Mouse (Mus musculus) kidney, embryonic 14.5 days (tissue): ENCODE data around the gene Gm16405. TPM values are rescaled to one million over a fixed set of nuclear protein-coding genes. Genes with fewer than 3 reads are reported as not detected.
"Not testable (repeated sequence)": the region's sequence is repeated elsewhere in the genome, so short reads cannot be mapped to it uniquely, and the experiment has no call there.

Source experiments
- ATAC-seq: fragments of 200-750 bp; cut with Nextera tagmentation; 2 replicates; pipeline ENCODE4 v1.8.0; 2017; ENCODE audit warnings: moderate number of reproducible peaks, mild to moderate bottlenecking, moderate TSS enrichment, moderate library complexity; ENCODE audit not compliant: low FRiP score, low TSS enrichment
- H3K27ac ChIP-seq: fragments of 300-500 bp; sonication (generic); 2 replicates; pipeline ENCODE4 v1.5.1; 2014; ENCODE audit warnings: low read depth, mild to moderate bottlenecking, low read length, moderate library complexity, mixed read lengths
- H3K27me3 ChIP-seq: fragments of 300-500 bp; sonication (generic); 2 replicates; pipeline ENCODE4 v1.6.1; 2014; ENCODE audit warnings: mild to moderate bottlenecking, low read length; ENCODE audit not compliant: control insufficient read depth, insufficient read depth
- H3K36me3 ChIP-seq: fragments of 300-500 bp; sonication (generic); 2 replicates; pipeline ENCODE4 v1.6.1; 2014; ENCODE audit warnings: low read length, mixed read lengths; ENCODE audit not compliant: control insufficient read depth, insufficient read depth
- H3K4me1 ChIP-seq: fragments of 300-500 bp; sonication (generic); 2 replicates; pipeline ENCODE4 v1.6.1; 2014; ENCODE audit warnings: low read length, mixed read lengths; ENCODE audit not compliant: control insufficient read depth, insufficient read depth
- H3K4me2 ChIP-seq: fragments of 300-500 bp; sonication (generic); replicated peaks from 2 replicates; pipeline ENCODE4 v1.6.1; 2014; ENCODE audit warnings: low read depth, mild to moderate bottlenecking, low read length
- H3K4me3 ChIP-seq: fragments of 300-500 bp; sonication (generic); 2 replicates; pipeline ENCODE4 v1.5.1; 2014; ENCODE audit warnings: mild to moderate bottlenecking, low read length
- H3K9ac ChIP-seq: fragments of 300-500 bp; sonication (generic); 2 replicates; pipeline ENCODE4 v1.6.1; 2014; ENCODE audit warnings: low read depth, mild to moderate bottlenecking, low read length, moderate library complexity
- H3K9me3 ChIP-seq: fragments of 300-500 bp; sonication (generic); 2 replicates; pipeline ENCODE4 v1.6.1; 2016; ENCODE audit warnings: low read length; ENCODE audit not compliant: control insufficient read depth
- WGBS: fragments of 180-500 bp; shearing (Covaris S2); extraction: QIAGEN DNeasy Blood & Tissue Kit; methylation state at CpG from one replicate; pipeline ENCODE4 v1.1.7; 2014; 5-methylcytosine and 5-hydroxymethylcytosine counted together
- polyA plus RNA-seq: library from polyadenylated mRNA; unstranded; fragments of >200 nt; fragmentation: Nextera tagmentation; extraction: Ambion mirVana; gene quantifications from 2 replicates; pipeline ENCODE4 v1.2.1, GENCODE M21; 2014

Gene Gm16405
- polyA plus RNA-seq: not detected in 2 replicates

GRCm38 (mm10) chrX:54530908-54531307, at the start of gene Gm16405:
Gm16405 (plus strand) TSS chrX:54531208.
- H3K9ac ChIP-seq, ATAC-seq, H3K27ac ChIP-seq, H3K4me2 ChIP-seq, H3K4me1 ChIP-seq, H3K9me3 ChIP-seq, H3K36me3 ChIP-seq, H3K27me3 ChIP-seq, H3K4me3 ChIP-seq: not testable (repeated sequence)
- WGBS: no CpG with 5 or more reads among the region's 7 CpGs

Other genes starting within 250 kb of the Gm16405 start
- not detected in 2 replicates for gene Gm16430, start 91.0 kb downstream of the Gm16405 start, polyA plus RNA-seq